Mouse (Mus musculus) neural tube, embryonic 14.5 days (tissue): ENCODE measurements around the gene Ano2. TPM values are rescaled to one million over a fixed set of nuclear protein-coding genes. Genes with fewer than 3 reads are reported as not detected.

Experiments used
- polyA plus RNA-seq: library from polyadenylated mRNA; unstranded; fragments of >200 nt; fragmentation: Nextera tagmentation; extraction: Ambion mirVana; gene quantifications from 2 replicates; pipeline ENCODE4 v1.2.1, GENCODE M21; 2014

The Ano2 gene
- polyA plus RNA-seq, 1 experiment from 2014 or later = 0.96 TPM

Other genes starting within 250 kb of the Ano2 start
- 88.4 and 102 TPM in 2 replicates for gene Cd9, start 195.6 kb upstream of the Ano2 start, polyA plus RNA-seq
- gene Vwf, start 143.6 kb upstream of the Ano2 start, polyA plus RNA-seq = 6.5 and 10.9 TPM in 2 replicates